Mouse (Mus musculus) urinary bladder, postnatal 4 days (tissue): ENCODE results near the gene Nop9.

Experiments used
- DNase-seq, 2 experiments: peaks; one replicate each; pipeline ENCODE4 v3.0.0; 2021 to 2022; ENCODE audit warnings: low spot score in 2 of 2

Nop9 gene

GRCm38 (mm10) chr14:55769087-55769703 lies 23.7 kb downstream of the Nop9 start:
- no peak for DNase-seq

DNA sequence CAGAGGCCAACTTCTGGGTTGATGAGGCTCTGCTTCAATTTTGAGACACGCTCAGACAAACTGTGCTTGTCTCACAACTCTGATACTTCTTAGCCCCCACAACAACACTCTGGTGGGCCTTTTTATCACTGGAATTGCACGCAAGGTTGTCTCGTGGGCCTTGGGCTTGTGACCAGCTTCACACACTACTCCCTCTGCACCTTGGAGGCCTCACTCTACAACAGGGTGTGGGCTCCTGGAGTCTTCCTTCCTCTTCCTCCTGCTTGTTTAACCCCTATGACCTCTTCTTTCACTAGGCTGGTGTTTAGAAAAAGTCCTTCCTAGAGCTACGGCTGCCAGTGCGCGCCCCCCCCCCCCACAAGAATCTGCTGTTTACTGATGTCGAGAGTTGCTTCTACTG lies 31.2 kb downstream of the Nop9 start:
- no peak for DNase-seq

DNA sequence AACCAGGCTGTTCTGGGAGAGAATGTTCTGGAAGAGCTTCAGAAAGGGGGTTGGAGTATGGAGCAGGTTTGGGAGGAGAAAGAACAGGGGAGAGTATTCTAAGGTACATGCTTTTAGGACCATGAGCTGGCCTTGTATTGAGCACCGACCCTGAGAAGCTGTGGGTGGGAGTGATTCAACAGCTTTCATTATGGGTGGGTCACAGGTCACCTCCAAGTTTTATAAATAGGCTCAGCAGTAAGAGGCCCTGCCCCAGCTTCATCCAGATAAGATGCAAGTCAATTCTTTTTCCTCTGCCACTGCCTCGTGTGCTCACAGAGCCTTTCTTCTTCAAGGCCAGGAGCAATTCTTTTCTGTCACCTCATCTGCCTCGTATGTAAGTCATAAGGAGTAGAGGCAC lies 31.7 kb downstream of the Nop9 start:
- DNase-seq = no peak

DNA sequence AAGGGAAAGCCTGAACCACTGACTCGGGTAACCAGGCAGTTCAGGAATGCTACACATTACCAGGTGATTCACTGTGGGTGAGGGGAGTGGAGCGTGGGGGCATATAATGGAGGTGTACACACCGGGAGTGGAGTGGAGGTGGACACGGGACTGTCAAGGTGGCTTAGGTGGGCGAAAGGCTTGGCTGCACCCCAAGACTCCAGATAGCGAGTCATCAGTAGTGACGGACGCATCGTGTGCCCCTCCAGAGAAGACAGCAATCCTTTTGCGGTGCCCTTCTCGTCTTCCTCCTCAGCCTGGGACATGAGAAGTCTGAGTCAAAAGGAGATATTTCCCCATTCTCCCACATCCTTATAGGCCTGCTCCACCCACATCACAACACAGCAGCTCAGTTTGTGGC lies 32.3 kb downstream of the Nop9 start:
- peak in 1 of 2 experiments; percentile 55 for DNase-seq

DNA sequence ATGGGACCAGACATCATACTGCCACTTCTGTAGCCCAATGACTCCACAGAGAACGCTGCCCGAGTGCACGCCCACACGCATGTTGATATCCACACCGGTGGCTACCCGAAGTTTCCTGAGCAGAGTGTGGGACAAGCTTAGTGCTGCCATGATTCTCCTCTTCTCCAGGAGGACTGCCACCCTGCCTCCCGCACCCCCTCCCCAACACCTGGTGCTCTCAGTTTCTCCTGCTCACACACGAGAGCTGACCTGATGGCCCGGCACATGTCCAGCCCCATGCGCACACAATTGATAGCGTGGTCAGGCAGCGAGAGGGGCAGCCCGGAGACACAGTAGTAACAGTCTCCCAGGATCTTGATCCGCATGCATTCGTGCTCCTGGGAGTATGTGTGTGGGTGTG lies 33.2 kb downstream of the Nop9 start:
- peak; percentile 12 to 58 for DNase-seq

DNA sequence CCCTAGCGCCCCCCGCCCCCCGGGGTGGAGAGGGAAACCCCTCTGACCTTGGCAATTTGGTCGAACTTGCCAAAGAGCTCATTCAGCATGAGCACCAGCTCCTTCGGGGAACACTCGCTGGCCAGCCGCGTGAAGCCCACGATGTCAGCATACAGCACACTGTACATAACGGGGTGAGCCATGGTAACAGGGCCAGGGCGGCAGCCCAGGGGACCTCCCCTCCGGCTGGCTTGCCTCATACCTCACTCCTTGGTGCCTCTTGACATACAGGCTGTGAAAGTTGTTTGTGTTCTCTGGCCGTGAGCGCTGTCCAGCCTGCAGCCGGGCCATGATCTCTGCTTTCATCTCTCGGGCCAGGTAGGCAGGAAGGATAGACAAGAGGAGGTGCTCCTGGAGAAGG lies 34.2 kb downstream of the Nop9 start:
- DNase-seq = peak; percentile 14 to 57

DNA sequence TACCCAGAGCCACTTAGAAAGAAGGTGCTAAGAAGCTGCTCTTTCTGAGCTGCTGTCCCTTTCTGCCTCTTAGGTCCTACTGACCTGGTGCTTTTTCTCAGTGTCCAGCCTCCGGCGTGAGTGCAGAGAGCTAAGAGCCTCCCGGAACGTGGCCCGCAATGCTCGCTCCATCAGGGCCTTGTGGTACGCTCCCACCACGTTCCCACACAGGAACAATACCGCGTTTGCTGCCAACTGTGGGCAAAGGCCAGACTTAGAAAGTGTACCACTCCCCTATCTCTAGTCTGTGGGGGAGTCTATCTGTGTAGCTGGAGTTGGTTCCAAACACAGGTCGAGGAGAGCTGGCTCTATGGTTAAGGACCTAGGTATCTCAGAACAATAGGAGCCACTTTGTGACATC lies 35.2 kb downstream of the Nop9 start:
- peak; percentile 15 to 52 for DNase-seq

GRCm38 (mm10) chr14:55781310-55781709 lies 35.8 kb downstream of the Nop9 start:
- DNase-seq = peak; percentile 33 to 63

DNA sequence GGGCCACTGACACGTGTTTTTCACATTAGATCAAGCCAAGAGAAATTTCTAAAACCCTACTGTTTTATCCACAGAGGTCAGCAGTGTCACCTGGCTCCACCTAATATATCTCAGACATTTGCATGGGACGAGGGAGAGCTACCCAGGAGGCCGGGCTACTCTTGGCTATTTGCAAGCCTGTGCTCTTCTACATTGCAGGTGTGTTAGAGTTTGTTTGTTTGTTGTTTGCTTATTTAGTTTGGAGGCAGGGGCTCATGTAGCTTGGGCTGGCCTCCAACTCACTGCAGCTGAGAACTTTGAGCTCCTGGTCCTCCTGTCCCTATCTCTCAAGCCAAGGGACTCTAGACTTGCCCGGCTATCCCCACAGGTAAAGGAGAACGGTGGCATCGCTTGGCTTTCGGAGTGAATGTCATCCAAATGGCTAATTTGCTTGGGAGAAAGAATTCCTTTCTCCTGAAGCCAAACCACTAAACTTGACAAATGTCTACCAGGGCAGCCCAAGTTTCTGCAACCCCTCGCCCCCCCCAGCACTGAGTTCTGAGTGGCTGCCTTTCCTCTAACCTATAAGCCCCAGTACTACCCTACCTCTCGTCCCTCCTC lies 37.0 kb downstream of the Nop9 start:
- peak; percentile 16 to 43 for DNase-seq

DNA sequence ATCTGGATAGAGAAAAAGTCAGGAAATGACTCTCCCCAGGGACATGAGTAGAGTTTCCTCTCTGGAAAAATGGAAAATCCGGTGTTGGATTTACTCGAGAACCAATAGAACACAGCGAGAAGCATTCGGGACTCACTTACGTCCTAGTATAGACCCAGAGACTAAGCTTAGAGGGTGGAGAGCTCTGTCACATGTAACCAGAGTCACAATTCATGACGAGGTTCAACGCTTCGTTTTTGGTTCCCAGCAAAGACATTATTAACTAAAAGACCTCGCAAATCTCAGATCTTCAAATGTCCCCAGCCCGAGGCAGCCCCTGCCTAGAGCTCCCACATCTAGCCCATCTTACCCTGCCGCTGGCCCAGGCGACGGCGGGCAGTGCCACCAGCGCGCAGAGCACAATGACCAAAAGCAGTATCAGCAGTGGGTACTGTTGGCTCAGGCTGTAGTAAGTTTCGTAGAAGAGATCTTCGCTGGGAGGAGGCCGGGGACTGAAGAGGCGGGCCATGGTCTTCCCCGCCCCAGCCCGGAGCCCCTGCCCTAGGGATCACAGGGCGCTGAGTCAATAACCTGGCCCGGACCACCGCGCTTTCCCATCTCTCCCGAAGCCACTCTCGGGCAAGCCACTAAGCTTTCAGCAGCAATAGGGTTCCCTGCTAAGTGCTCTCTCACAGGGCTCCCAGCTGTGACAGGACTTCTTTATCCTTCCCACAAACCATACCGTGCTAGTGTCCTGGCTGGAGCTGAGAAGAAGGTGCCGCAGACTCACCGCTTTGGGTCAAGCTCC lies 37.9 kb downstream of the Nop9 start:
- DNase-seq = peak; percentile 19 to 58

DNA sequence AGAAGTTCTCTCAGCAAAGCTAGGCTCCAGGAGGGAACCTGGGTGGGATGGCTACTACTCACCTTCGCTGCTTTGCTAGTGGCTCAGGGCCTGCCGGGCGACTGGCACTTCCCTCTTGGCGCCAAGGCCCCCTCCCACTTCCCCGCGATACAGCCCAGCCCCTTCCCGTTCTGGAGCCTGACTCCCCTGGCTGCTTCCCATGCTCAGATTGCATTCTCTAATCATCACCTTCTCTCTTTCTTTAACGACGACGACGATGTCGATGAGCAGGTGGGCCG lies 38.4 kb downstream of the Nop9 start, which contains the start of gene Adcy4:
Gene Adcy4, minus strand, starts transcription at position 138 of the 278 bp plus-strand sequence.
- peak; percentile 16 to 59 for DNase-seq

DNA sequence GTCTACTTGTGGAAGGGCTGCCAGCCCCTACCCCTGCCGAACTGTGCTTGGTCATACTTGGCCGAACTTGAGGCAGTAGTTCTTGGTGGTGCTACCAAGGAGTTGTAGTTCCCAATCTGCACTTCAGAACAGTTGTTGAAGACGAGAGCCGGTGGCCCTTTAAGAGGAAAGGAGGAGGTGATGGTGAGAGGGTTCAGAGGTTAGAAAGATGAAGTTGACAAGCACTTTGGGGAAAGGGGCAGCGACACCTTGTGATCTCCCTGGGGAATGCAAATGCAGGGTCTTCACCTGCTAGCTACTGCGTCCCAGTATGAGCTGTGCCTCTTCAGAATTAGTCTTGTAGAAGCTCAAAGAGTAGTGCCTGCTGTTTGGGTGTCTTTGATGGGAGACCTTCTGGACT lies 39.7 kb downstream of the Nop9 start:
- DNase-seq = peak; percentile 16 to 55

GRCm38 (mm10) chr14:55787731-55788130 lies 42.2 kb downstream of the Nop9 start:
- DNase-seq = peak in 1 of 2 experiments; percentile 47

DNA sequence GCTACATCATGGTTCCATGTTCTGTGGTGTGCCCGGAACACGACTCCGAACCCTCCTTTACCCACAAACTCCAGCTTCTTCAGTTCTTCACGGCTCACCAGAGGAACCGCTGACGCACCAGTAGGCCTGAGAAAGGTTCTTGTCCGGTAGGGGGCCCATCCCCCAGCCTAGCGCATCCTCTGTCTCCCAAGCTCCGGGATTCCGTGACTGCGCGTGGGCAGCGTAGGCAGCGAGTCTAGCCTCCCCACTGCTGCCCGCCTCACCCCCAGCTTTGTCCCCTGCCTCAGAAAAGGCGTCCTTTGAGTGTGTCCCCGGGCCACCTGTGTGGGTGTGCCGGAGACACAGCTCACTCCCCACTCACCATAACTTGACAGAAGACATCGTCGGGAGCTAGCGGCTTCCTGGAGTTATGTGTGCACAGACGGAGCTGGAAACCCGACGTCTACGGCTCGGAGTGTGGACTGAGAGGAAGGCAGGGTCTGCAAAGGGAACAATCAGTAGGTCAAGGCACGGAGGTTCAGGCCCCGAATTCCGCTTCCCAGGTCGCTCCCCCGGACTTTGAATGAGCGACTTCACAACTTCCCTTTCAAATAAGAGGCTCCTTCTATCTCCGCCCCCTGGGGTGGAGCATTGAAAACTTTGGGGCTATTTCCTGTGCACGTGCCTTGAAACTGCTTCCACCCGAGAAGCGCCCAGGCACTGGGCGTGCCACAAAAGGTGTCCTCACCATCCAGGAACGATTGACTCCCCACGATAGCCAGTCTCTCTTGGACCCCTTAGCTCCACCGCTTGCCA lies 43.0 kb downstream of the Nop9 start, which contains the start of gene Ripk3:
Gene Ripk3, minus strand, starts transcription at position 610 of the 795 bp plus-strand sequence.
- DNase-seq = peak in 1 of 2 experiments; percentile 59

DNA sequence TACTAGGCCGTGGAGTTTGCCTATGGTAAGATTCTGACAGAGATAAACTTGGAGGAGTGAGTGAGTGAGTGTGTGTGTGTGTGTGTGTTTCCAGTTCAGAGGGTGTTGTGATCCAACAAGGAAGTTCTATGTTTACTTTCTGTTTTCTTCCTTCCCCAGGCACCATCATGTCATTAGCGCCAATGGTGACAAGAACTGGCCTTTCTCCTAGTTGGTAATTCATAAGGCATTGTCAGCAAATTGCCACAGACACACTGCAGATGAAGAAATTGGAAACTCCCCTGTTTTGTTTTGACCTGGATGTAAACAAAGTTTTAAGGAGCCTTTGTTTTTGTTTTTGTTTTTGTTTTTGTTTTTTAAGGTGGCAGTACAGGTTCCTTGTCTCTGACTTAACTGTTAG lies 48.0 kb downstream of the Nop9 start:
- no peak for DNase-seq

DNA sequence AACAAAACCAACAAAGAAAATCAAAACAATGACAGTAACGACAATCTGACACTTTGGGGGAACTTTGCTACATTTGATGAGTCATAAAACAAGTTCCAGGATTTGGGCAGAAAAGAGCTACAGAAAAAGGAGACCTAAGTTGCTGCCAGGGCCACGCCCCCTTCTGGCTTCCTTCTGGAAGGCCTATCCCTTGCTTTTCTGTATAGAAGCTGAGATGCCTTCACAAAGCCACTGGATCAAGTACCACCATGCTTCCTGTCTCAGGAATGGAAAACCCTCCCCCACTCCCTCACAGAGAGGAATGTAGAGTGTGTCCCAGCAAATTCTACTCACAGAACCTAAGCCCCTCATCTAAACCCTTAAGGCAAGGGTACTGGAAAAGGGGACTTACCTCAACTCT lies 48.5 kb downstream of the Nop9 start:
- DNase-seq = peak; percentile 11 to 53

GRCm38 (mm10) chr14:55795380-55796163 lies 50.1 kb downstream of the Nop9 start:
- DNase-seq = peak; percentile 16 to 43
